Mouse (Mus musculus) right cerebral cortex, postnatal 25 days (tissue): ENCODE measurements at regions not wholly inside any gene's neighbourhood (a gene's known extent, or its start where the extent isn't known, plus 50 kb on each side); places are given as distances from the start of the nearest gene placed in this dataset.

Experiments
- DNase-seq: peaks from one replicate; pipeline ENCODE4 v3.0.0; 2022

DNA sequence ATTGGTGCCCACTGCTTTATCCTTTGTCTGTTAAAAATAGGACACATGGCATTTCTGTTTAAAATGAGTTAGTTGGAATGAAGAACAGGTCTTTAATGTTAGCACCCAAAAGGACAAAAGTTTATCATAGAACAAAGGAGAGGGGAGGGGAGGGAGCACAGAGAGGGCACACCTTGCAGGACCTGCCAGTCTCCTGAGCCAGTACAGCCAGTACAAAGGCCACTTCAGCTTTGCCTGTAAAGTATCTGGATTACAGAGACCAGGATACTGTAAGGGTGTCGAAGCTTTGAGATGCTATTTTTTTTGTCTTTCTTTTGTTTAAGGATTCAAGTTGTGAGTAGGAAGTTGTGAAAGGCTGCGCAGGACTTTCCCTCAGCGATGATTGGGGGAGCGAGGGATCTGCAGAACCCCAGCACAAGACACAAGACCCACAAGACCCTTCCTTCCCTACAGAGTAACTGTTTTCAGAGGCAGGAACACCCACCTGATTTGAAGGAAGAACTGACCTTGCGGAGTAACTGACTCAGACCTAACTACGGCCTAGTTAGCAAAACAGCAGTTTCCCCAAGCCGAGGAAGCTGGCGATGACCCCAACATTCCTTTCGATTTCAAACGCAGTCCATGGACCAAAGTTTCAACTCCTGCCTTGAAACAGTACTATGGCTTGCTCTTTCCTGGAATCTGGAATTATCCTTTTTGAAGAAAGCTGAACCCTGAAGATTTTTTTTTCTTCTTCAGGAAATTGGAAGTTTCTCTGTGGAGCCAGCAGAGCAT is 178.1 kb downstream of the Efnb2 start:
- DNase-seq = no peak

DNA sequence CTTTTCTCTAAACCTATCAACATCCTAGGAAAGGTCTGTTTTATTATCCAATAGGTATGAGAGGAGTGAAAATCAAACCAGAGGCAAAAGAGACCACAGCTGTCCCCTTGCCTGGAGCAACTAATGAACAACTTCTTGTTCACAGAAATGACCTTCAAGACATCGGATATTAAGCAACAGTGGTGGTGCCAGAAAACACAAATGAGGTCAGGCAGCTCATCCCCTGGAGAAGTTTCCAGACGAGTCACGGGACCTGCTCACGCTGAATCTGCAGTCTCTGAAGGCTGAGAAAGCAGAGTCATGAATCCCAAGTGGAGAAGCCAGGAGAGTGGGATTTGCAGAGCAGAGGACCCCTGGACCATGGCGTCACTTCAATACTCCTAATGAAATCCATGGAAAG is 183.6 kb downstream of the Efnb2 start:
- DNase-seq = no peak

DNA sequence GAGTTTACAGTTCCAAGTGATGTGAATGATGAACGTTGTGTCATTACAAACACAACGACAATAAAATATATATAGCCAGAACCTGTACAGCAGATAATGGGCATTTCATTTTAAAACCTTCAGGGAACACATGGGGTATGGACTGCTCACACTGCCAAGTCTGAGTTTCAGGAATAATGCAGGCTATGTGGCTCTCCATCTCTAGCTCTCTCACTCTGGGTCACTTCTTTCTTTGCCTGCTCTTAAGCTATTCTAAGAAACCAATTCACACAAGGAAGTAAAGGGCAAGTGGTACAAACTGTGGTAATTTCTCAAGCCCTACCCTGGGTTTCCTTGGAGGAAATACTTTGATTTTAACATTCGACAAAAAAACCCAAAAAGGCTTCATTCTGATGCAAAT is 192.5 kb downstream of the Efnb2 start:
- no peak for DNase-seq

DNA sequence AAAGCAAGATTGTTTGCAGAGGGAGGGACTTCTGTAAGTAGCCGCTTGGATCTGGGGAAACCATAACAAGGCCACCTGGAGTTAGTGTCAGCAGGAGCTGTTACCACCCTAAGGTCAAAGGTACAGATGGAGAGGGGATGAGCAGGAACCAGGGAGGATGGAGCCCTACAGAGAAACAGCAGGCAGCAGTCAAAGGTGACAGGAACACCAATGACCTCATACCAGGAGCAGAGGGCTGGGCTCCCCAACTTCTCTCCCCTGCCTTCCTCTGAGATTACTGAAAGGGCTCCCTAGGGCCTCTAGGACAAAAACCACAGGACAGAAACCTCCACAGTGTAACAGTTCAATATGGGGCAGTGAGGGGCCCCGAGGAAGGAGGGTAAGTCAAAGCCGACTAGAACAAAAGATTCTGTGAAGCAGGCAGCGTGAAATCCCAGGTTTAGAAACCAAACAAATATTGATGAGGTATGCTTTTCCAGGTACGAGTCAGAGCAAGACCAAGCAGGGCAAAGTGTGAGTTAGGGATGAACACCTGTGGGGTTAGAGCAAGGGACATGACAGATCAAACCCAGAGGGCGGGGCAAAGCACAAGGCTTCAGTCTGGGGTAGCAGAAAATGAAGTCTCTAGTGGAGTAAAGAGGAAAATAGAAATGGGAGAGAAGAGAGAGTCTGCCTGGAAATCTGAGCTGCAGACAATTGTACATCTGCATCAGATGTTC is 194.4 kb downstream of the Efnb2 start:
- no peak for DNase-seq

GRCm38 (mm10) chr8:8462455-8462854 is 198.6 kb downstream of the Efnb2 start:
- DNase-seq = no peak

- DNase-seq = no peak
Measured at GRCm38 (mm10) chr8:8457536-8457935, 203.5 kb downstream of the Efnb2 start.

- DNase-seq = no peak
Measured at GRCm38 (mm10) chr8:8453944-8454343, 207.1 kb downstream of the Efnb2 start.

DNA sequence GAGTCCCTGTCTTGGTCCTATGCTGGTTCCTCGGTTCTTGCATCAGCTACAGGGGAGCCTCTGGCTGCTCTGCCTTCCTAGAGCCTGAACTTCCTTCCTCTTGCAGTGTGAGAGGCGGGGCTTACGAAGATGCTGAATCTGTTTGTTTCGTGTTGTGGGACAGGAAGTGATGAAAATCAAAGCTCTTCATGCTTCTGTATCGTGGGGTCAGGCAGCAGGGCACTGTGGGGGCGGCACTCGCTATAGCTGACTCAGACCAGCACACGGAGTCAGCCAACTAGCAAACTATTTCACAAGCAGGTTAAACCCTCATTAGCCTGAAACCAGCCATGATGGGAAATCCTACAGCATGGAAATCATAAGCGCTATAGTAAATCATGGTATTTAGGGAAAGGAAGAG is 208.8 kb downstream of the Efnb2 start:
- no peak for DNase-seq

DNA sequence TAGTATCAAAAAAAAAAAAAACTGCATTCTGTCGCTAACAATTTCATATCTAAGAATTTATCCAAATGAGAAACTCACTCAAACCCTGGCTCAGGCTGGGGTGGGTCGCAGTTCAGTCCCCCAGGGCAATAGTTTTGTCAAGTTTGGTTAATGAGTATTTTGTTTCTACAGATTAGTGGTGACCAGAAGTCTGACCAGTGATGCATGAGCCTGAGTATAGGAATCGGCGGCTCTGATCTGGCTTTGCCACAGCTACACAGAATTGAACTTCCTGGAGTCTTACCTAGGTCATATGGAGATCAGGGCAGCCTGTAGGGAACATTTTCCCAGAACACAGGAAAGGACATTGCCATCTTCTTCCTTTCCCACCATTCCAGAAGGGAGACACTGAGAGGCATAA is 212.1 kb downstream of the Efnb2 start:
- no peak for DNase-seq

DNA sequence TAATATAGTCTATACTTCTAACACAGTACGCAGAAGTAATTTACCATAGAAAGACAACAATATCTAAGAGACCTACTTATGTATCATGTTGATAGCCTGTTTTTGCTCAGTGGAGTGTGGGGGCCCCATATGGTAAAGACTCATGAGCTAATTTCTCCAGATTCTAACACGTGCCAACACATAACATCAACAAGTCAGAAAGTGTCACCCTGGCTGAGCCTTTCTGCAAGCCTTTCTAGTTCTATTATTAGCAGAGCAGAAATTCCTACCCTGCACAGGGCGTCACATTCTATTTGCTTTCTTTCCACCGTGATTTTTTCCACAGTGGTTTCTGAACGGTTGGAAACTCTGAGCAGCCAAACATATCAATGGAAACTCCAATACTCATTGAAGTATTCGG is 219.5 kb downstream of the Efnb2 start:
- DNase-seq = no peak

- no peak for DNase-seq
Measured at GRCm38 (mm10) chr8:8440903-8441302, 220.1 kb downstream of the Efnb2 start.

DNA sequence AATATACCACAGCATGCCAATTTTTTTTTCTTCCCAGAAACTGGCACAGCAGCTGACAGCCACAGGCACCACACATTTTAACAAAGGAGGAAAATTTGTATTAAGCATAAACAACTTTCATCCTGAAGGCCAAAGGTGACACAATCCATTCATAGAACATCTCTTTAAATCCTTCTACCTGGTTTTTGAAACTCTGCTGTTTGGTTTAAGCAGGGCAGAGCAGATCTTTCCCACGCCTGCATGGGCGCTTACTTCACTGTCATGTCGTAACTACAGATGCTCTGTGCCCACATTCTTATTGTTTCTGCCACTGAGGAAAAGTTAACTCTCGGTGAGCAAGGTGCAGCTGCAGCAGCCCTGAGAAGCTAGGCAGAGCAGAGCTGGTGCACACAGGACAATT is 234.8 kb downstream of the Efnb2 start:
- no peak for DNase-seq

- DNase-seq = no peak
Measured at GRCm38 (mm10) chr8:8423443-8423842, 237.6 kb downstream of the Efnb2 start.

- no peak for DNase-seq
Measured at GRCm38 (mm10) chr8:8421713-8422112, 239.3 kb downstream of the Efnb2 start.

DNA sequence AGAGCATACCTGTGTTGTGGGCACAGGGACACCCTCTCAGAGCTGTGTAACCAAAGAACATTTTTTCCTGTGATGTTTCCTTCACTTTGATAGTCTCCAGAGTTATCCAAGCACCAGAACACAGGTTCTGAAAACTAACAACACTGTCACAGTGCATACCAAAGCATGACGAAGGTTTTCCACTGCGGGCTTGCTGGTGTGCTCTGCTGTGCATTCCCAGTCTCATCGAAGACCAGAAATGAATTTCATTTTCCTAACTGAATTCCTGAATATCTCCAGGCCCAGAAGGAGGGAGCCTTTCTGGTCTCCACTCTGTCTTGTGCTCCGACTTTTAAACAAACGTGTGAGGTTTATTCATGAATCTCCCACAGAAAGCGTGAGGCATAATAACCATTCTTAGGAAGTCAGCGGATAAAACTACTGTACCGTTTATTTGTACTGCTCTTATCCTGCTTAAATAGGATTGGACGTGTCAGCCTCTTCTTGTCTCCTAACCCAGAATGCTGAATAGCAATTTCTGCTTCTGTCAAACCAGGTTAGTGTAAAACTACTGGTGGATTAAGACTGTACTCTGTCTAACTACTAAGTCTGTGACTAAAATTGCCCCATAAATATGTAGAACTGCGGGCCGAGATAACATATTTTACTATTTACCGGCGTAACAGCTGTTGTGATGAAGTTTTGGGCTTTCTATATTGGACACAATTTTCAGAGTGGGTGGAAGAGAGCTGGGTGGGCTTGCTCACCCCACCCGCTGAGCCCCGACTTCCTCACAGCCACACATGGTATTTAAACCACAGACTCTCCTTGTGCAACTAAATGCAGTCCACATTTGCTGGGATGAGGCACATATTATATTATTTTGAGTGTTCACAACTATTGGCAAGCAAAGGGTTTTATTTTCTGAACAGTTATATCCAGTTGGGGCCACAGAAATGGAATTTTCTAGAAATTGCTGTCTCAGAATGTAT is 241.4 kb downstream of the Efnb2 start:
- DNase-seq = no peak

DNA sequence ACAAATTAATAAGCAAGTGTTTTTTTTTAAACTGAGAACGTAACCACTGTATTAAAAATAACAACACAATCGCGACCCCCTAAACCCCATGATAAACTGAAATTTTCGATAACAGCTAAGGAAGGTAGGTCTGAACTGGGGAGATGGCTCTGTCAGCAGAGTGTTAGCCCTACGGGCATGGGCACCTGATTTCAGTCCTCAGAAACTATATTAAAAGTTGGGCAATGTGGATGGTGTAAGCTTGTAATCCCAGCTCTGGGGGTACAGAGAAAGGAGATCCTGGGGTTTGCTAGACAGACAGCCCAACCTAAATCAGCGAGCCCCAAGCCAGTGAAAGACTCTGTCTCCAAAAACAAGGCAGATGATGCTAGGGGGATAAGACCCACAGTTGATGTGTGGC is 242.1 kb downstream of the Efnb2 start:
- DNase-seq = no peak

DNA sequence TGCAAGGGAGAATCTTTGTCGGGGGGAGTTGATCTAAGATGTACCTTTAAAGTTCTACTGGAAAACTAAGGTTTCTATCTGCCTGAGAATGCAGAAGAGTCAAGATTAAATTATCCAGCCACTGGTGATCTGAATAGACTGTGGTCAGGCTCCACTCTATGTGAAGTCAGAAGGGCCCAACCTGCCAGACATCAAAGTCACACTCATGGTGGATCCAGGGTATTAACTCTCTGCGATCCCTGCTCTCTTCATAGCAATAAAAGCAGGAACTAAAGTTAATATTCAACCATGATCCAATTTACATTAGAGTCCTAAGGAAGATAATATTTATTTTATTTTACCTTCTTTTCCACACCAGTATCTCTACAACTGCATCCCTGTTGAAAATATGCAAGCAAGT is 242.5 kb downstream of the Efnb2 start:
- no peak for DNase-seq

DNA sequence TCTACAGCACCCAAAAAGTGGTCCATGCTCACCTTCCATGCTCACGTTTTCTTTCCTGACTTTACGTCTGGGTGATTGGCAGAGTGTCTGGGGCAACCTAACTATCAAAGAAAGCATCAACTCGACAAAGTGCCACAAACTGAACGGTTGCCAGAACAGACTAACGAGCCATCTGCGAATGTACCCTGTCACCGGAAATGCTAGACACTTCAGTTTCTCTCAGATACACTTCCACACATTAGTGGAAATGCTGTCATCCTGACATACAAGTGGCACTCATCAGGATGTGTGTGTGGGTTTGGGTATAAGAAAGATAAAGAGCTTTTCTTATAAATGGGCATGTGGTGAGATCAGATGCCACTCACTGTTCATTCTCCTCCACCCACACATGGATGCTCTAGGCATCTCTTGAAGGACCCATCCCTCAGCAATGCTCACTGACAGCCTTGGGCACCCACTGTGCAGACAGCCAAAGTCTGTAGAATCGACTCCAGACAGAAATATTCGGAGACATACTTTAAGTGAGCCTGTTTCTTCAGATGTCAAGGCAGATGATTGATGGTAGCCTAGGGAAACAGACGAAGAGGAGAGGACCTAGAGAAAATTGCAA is 244.8 kb downstream of the Efnb2 start:
- no peak for DNase-seq

- no peak for DNase-seq
Measured at GRCm38 (mm10) chr8:8407357-8407756, 253.7 kb downstream of the Efnb2 start.

DNA sequence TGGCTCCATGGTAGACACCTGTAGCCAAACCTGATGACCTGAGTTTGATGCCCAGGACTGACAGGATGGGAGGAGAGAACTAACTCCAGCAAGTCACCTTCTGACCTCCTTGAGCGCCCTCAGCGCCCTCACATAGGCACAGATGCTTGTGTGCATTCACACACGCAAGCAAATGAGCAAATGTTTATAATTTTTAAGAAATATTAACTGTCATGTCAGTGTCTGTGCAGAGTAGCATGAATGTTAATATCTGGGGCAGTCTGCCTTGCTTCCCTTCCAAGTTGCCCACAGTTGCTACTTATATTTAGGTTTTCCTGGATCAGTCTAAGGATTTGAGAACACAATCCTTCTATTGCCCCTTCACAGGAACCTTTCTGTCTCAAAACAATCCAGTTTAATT is 257.6 kb downstream of the Efnb2 start:
- no peak for DNase-seq

DNA sequence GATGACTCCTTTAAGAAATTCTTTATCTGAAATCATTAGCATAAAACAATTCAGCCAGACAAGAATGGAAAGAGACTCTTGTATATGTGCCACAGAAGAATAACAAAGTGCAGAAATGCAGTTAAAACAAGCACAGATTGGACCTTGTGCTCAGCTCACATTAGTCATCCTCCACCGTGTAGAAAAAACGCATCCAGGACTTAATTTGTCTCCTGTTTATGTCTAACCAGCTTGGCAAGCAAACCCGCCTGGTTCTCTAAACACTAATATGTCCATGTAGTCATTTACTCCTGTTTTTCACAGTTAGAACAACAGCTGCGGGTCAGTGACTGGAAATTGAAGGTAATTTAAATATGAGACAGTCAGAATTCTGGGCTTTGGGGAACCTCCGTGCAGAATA is 268.7 kb downstream of the Efnb2 start:
- peak; percentile 26 for DNase-seq

DNA sequence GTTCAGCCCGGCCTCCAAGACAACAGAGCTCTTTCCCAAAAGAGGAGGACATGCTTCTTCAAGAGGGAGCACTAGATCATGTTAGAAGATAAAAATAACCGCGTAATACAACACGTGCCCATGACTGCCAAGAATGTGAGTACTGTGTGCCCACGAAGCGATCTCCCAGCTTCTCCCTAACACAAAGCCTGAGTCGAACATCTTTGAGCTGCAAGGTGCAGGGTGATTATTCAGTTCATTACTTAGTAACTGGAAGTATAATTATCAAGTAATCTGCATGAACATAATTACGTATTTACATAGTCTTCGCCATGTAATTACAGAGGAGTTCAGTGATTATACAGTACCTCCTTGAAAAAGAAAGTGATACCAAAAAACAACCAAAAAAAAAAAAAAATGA is 269.7 kb downstream of the Efnb2 start:
- no peak for DNase-seq

DNA sequence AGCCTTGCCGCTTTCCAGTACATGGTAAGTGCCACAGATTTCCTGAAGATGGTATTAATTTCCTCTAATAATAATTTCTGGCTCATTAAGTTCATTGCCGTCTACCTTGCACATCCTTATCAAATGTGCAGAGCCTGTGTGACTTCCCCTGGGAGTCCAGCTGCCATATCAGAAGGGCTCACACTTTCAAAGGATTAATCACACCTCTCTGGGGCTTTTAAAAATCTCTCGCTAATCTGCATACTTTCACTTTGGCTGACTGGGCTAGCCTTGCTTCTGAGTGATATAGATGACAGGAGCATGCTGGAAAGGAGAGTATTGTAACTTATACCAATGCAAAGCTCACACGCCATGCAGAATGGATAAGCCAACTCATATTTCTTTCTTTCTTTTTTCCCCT is 282.8 kb downstream of the Efnb2 start:
- DNase-seq = no peak
